11 mouse cellular contexts compared by ENCODE assay signal in the genomic region with DNA sequence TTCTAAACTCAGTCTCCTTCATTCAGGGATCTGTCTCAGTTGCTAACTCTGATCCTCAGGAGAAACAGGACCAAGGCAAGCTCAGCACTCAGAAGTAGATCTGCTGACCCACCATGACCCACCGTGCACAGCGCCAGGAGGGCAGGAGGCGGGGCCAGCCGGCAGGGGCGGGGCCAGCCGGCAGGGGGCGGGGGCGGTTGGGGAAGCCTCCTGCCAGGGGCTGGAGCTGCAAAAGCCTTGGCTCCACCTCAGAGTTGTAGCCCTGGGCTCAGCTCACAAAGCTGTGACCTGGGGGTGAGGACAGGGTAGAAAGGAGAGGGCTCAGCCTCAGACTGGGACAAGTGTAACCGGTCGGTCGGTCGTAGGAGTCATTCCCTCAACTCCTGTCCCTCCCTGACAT. TPM values are rescaled to one million over a fixed set of nuclear protein-coding genes. Genes with fewer than 3 reads are reported as not detected.
A peak's percentile ranks its signal among the peaks of the same experiment; 100 is the strongest.
DNase-seq lines count a peak whose midpoint lies in the region; ATAC-seq and TF ChIP-seq lines count a peak whose summit lies in the region.
"Had no signal": no experiment of that assay in that cellular context is flagged by ENCODE, and none has a peak within 500 bp of the region (broad histone marks: within the 10 kb centered on the region; RNA-seq: fewer than 3 reads in every experiment).

No protein-coding gene starts in this region.

- ATAC-seq in lung, embryonic 16.5 days (ENCODE audit: low read depth): peak; percentile 42; the same call in 1 of the 2 replicates
- ATAC-seq in forebrain, embryonic 15.5 days (replicated peaks): 0 out of 2 replicates have a peak, but pooled peaks have one; percentile 17
- ATAC-seq in neural tube, embryonic 11.5 days (ENCODE audit: insufficient read depth, low FRiP score, low TSS enrichment): no peak

- DNase-seq in gastrocnemius, postnatal 10 days: peak; percentile 21
- DNase-seq in gastrocnemius, adult 18-20 months (ENCODE audit: low spot score): no peak
- no peak for DNase-seq in lung, adult 2 months
- DNase-seq in neural tube, embryonic 11.5 days (ENCODE audit: low spot score): no peak
- DNase-seq in layer of hippocampus, postnatal 14 days (ENCODE audit: low spot score in 2 of 2): no peak
- DNase-seq in cerebellum, postnatal 4 days (ENCODE audit: low spot score in 2 of 2): no peak
- DNase-seq: kidney, postnatal 10 days had no signal

- WGBS in lung, embryonic 16.5 days: 10% methylated on average over 11 of the region's 12 CpGs
- 18% methylated on average over 12 of the region's 12 CpGs for WGBS in lung, adult 2 months
- 11% methylated on average over 12 of the region's 12 CpGs for WGBS in forebrain, embryonic 15.5 days
- WGBS in neural tube, embryonic 11.5 days: 4% methylated on average over 12 of the region's 12 CpGs

- no peak overlapping the region for H3K4me3 ChIP-seq in lung, embryonic 16.5 days (ENCODE audit: low read length)
- H3K4me3 ChIP-seq in lung, adult 2 months (replicated peaks; ENCODE audit: extremely low read depth, low read depth, low read length): no peak overlapping the region
- H3K4me3 ChIP-seq in forebrain, embryonic 15.5 days: no peak overlapping the region
- H3K4me3 ChIP-seq in neural tube, embryonic 11.5 days (ENCODE audit: low read depth, low read length): no peak overlapping the region
- H3K4me3 ChIP-seq: embryonic facial prominence, embryonic 15.5 days; limb, embryonic 13.5 days had no signal

- no peaks in the 10 kb centered on the region for H3K36me3 ChIP-seq in lung, embryonic 16.5 days (ENCODE audit: control insufficient read depth, insufficient read depth, low read length)
- no peaks in the 10 kb centered on the region for H3K36me3 ChIP-seq in forebrain, embryonic 15.5 days
- no peaks in the 10 kb centered on the region for H3K36me3 ChIP-seq in neural tube, embryonic 11.5 days (ENCODE audit: control insufficient read depth, insufficient read depth, low read length)
- H3K36me3 ChIP-seq: embryonic facial prominence, embryonic 15.5 days; limb, embryonic 13.5 days had no signal

- H3K9me3 ChIP-seq in lung, embryonic 16.5 days (ENCODE audit: control insufficient read depth, low read length): no peaks in the 10 kb centered on the region
- H3K9me3 ChIP-seq in forebrain, embryonic 15.5 days: no peaks in the 10 kb centered on the region
- no peaks in the 10 kb centered on the region for H3K9me3 ChIP-seq in neural tube, embryonic 11.5 days (ENCODE audit: control insufficient read depth, low read length)
- H3K9me3 ChIP-seq: embryonic facial prominence, embryonic 15.5 days; limb, embryonic 13.5 days had no signal

- peaks cover 4% of the 10 kb centered on the region; the same call in 1 of the 2 replicates for H3K4me1 ChIP-seq in lung, embryonic 16.5 days (replicated peaks; ENCODE audit: control insufficient read depth, insufficient read depth, low read length)
- peaks cover 13% of the 10 kb centered on the region for H3K4me1 ChIP-seq in lung, adult 2 months (ENCODE audit: control insufficient read depth, insufficient read depth, low read length)
- peaks cover 64% of the 10 kb centered on the region for H3K4me1 ChIP-seq in forebrain, embryonic 15.5 days
- peaks cover 51% of the 10 kb centered on the region for H3K4me1 ChIP-seq in neural tube, embryonic 11.5 days (ENCODE audit: control insufficient read depth, insufficient read depth, low read length)

- no peak for TF ChIP-seq POLR2A in lung, adult 2 months (IDR thresholded peaks at IDR 0.05; ENCODE audit: borderline replicate concordance, extremely low read depth, low read depth, low read length)

- H3K9ac ChIP-seq in lung, embryonic 16.5 days (ENCODE audit: low read length): no peak overlapping the region
- no peak overlapping the region for H3K9ac ChIP-seq in forebrain, embryonic 15.5 days (replicated peaks)
- peak overlapping the region; percentile 24; the same call in 1 of the 2 replicates for H3K9ac ChIP-seq in neural tube, embryonic 11.5 days (ENCODE audit: low read length)
- H3K9ac ChIP-seq: embryonic facial prominence, embryonic 15.5 days; limb, embryonic 13.5 days had no signal

- TF ChIP-seq CTCF in lung, adult 2 months (IDR thresholded peaks at IDR 0.05; ENCODE audit: insufficient read depth, low read length): no peak

- no peak overlapping the region for H3K4me2 ChIP-seq in lung, embryonic 16.5 days (ENCODE audit: low read depth, low read length)
- H3K4me2 ChIP-seq in forebrain, embryonic 15.5 days (replicated peaks): no peak overlapping the region
- no peak overlapping the region for H3K4me2 ChIP-seq in neural tube, embryonic 11.5 days (ENCODE audit: low read depth)
- H3K4me2 ChIP-seq: embryonic facial prominence, embryonic 15.5 days; limb, embryonic 13.5 days had no signal

- no peak overlapping the region for H3K27ac ChIP-seq in lung, embryonic 16.5 days (ENCODE audit: low read length)
- peak overlapping the region; percentile 9; the same call in 1 of the 2 replicates for H3K27ac ChIP-seq in forebrain, embryonic 15.5 days (replicated peaks)
- H3K27ac ChIP-seq in neural tube, embryonic 11.5 days (ENCODE audit: low read depth, low read length): no peak overlapping the region; the same call in 1 of the 2 replicates
- H3K27ac ChIP-seq: embryonic facial prominence, embryonic 15.5 days; limb, embryonic 13.5 days had no signal

- no peaks in the 10 kb centered on the region for H3K27me3 ChIP-seq in lung, embryonic 16.5 days (ENCODE audit: control insufficient read depth, insufficient read depth, low read depth, low read length)
- H3K27me3 ChIP-seq in forebrain, embryonic 15.5 days: no peaks in the 10 kb centered on the region
- H3K27me3 ChIP-seq in neural tube, embryonic 11.5 days (ENCODE audit: control insufficient read depth, insufficient read depth, low read length): no peaks in the 10 kb centered on the region
- H3K27me3 ChIP-seq: embryonic facial prominence, embryonic 15.5 days; limb, embryonic 13.5 days had no signal

RNA-seq across cellular contexts. Expression of gene Prex1, which starts 38.9 kb away (rescaled TPM):
- 10 to 100 TPM; 12.9 to 20.3 TPM for total RNA-seq in gastrocnemius, postnatal 10 days (2021)
- 1 to 10 TPM; 3.4 to 5.1 TPM for total RNA-seq in gastrocnemius, adult 18-20 months (2021)
- polyA plus RNA-seq in lung, embryonic 16.5 days (2015; fragmentation: Nextera tagmentation; extraction: Ambion mirVana): 8.9 and 10.7 TPM in 2 replicates
- 61.1 and 64.0 TPM in 2 replicates for polyA plus RNA-seq in lung, adult 2 months (2012; rRNA removed)
- 38.8 and 43.9 TPM in 2 replicates for polyA plus RNA-seq in forebrain, embryonic 15.5 days (2015; fragmentation: Nextera tagmentation; extraction: Ambion mirVana)
- 28.9 and 31.9 TPM in 2 replicates for polyA plus RNA-seq in neural tube, embryonic 11.5 days (2014; fragmentation: Nextera tagmentation; extraction: Ambion mirVana)
- total RNA-seq in layer of hippocampus, postnatal 14 days (2021): 10 to 100 TPM; 88.0 to 89.3 TPM
